Mouse (Mus musculus) spleen, adult 2 months (tissue): ENCODE measurements around the gene Ctla4.

Experiments used
- CTCF ChIP-seq: fragments of 200-500 bp; IDR thresholded peaks from 2 replicates; pipeline ENCODE4 v1.5.1; 2011; ENCODE audit warnings: mild to moderate bottlenecking, inconsistent platforms; ENCODE audit not compliant: insufficient read depth, insufficient read length, insufficient replicate concordance; ENCODE audit errors: extremely low read depth
- POLR2A ChIP-seq: fragments of 200-500 bp; IDR thresholded peaks from 2 replicates; pipeline ENCODE4 v1.6.1; 2011; ENCODE audit warnings: low read depth, low read length, inconsistent platforms

GRCm38 (mm10) chr1:60941056-60942048, 54.6 kb downstream of the Ctla4 start:
- TF ChIP-seq CTCF (no peak), POLR2A (no peak)
